Mouse (Mus musculus) layer of hippocampus, adult 8-10 months (tissue): ENCODE data around the gene Srm. TPM values are rescaled to one million over a fixed set of nuclear protein-coding genes. Genes with fewer than 3 reads are reported as not detected.

ENCODE experiments used
- DNase-seq, 2 experiments: peaks; one replicate each; pipeline ENCODE4 v3.0.0; 2022; ENCODE audit warnings: low spot score in 2 of 2
- total RNA-seq, 4 experiments: library from RNA; stranded (reverse); gene quantifications; 2 replicates each; pipeline ENCODE4 v1.2.4; 2022

Gene Srm
- total RNA-seq, result 10 to 100 TPM; 66.5 to 78.3 (median 72.2) TPM

DNA sequence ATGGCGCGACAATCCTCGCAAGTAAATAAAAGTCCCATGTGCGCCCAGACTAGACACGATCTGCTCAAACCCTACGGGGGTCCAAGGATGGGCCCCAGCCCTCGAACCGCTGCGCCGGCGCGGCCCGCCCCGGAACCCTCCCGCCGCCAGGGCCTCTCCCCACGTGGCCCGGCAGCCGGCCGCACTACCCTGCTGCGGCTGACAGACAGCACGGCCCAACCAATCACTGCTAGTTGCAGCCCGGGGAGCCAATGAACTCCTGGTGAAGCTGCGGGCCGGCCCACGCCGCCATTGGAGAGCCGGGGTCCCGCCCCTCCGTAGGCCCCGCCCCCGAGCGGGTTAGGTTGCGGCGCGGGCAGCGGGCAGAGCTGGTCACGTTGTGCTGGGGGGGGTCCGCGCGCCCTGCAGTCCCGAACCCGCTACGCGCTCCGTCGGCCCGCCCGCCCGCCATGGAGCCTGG, at the start of gene Srm:
Srm (plus strand) TSS at position 333 of the 460 bp plus-strand sequence.
- peak; percentile 95 to 98 for DNase-seq

DNA sequence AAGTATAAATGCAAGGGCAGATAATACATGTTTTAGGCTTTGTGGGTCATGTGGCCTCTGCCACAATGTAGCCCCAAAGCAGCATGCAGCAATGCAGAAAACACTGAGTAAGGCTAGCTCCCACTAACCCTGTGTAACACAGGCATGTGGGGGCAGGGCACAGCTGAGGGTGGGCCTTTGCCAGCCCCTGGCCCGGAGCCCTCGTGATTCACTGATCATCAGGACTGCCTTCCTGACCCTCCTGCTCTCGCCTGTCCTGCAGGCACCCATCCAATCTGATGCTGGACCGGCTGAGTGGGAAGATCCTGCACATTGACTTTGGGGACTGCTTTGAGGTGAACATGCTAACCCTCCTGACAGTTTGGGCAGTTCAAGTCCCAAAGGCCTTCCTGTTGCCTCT, 42.2 kb upstream of the Srm start:
- DNase-seq, result no peak

DNA sequence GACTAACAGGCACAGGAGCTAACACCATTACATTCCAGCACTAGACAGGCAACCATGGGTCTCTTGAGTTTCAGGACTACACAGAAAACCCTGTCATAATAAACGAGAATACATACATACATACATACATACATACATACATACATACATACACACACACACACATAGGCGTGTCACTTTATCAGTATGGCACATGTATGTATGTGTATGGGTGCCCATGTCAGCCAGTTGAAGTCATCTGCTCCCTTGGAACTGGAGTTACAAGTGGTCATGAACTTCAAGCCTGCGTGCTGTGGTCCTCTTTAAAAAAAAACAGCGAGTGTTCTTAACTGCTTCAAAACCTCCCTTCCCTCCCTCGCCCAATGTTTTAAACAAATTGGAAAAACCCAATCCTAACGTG, 33.5 kb upstream of the Srm start:
- no peak for DNase-seq

DNA sequence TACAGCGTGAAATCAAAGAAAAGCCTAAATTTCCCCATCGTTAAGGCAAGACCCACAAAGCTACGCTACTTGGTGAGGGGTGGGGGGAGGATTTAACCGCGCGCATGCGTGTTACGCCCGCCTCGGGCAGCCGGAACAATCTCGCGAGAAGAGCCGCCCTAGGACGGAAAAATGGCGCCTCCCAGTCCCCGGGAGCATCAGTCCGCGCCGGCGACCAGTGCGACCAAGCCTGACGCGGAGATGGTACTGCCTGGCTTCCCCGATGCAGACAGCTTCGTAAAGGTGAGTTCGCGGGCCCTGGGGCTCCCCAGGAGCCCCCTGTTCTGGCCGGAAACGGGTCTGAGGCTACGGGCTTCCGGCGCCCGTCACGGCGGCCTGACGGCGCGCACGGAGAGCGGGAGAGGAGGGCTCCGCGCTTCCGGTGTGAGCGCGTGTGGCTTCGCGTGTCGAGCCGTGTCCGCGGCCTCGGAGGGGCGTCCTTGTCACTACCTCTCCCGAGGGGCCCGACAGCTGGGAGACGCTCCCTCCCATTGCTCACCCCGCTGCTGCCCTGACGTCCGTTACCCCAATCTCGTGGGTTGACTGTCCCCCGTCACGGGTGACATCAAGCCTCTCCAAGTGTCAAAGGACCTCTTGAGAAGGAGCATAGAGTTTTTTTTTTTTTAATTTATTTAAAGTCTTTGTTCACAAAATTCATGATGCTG, 32.9 kb upstream of the Srm start, which contains the start of gene Exosc10:
Exosc10 (plus strand) TSS at position 133 of the 704 bp plus-strand sequence.
- peak; percentile 53 to 85 for DNase-seq

DNA sequence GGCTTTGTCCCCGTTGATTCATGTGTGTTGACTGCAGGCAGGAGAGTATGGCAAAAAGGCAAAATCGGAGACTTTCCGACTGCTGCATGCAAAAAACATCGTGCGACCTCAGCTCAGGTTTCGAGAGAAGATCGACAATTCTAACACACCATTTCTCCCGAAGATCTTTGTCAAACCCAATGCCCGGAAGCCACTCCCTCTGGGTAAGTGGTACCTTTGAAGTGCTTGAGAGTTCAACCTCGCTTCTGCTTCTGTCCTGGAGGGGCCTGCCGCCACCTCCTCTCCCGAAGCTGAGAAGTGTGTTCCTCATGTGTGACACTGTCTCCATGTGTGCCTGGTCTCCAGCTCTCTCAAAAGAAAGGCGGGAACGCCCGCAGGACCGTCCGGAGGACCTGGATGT, 28.6 kb upstream of the Srm start:
- no peak for DNase-seq

DNA sequence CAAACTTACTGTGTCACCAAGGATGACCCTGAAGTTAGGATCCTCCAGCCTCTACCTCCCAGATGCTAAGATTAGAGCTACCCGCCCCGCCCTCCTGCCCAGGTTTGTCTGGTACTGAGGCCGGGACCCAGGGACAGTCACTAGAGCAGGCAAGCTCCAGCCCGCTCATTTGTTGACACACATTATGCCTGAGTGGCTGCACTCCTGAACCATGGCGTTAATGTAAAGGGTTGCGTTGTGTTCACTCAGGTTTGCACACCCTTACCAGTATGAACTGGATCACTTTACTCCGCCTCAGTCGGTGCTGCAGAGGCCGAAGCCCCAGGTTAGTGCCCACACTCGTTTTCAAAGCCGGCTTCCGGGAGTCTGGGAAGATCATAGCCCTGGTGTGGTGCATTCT, 27.7 kb upstream of the Srm start:
- no peak for DNase-seq

DNA sequence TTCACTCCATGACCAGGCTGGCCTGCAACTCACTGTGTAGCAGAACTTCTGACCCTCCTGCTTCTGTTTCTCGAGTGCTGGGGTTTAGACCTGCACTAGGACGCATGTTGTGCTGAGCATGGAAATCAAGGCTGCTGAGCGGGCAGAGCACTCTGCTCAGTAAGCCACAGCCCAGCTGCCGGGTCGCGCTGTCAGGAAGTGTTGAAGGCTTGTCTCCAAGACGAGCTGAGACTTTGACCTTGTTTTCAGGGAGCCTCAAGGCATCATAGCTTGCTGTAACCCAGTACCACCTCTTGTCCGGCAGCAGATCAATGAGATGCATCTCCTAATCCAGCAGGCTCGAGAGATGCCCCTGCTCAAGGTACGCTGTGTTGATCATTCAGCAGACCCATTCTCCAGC, 21.2 kb upstream of the Srm start:
- no peak for DNase-seq

DNA sequence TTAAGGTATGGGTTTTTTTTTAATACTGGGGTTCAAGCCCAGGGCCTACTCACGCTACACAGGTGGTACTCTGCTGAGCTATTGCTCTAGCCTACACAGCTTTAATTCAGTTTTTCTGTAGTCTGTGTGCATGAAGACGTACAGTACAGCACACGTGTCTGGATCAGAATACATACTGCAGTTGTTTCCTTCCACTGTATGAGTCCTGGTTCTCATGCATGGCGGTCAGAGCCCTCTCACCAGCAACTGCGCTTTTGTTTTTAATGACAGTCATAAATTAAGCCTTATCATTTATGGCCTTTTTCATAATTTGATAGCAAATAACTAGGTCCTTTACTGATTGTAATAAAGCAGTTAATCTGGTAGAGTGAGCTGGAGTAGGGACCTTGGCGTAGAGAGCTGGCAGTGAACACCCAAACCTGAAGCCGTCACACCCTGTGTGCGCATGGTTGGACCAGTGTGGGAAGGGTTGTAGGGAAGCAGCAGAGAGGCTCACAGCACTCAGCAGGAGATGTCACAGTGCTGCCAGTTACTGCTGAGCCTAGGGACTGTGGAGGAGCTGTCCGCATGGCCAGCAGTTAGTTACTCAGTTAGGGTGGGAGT, 20.5 kb upstream of the Srm start:
- no peak for DNase-seq

DNA sequence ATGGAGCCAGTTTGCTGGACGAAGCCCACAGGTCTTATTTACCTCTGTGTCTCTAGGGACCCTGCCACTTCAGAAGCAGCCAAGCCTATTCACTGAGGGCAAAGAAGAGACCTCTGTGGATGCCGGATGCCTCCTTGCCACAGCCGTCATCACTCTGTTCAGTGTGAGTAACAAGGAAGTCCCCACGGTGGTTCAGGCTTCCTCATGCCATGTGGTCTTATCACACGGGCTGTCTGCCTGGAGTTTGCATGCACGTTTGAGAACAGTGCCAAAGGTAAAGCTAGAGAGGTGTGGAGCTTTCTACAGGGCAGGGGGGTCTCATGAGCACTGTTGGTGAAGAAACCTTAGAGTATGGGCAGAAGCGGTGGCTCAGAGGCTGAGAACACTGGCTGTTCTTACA, 18.1 kb upstream of the Srm start:
- DNase-seq, result no peak

DNA sequence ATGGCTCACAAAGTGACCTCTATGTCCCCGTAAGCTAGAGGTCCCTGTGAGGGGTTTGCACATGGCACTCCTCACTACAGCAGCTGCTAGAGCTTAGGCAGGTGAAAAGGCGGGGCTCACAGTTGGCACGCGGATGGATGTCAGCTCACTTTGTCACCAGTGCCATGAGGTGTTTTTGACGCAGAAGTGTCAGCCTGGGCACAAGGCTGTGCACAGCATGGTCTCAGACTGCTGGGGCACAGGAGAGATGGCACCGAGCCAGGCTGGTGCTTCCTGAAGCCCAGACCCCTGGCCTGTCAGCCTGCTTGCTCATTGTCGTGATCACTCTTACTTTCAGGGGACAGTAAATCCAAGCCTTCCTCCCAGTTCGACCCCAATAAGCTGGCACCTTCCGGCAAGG, 10.5 kb upstream of the Srm start:
- DNase-seq, result no peak

DNA sequence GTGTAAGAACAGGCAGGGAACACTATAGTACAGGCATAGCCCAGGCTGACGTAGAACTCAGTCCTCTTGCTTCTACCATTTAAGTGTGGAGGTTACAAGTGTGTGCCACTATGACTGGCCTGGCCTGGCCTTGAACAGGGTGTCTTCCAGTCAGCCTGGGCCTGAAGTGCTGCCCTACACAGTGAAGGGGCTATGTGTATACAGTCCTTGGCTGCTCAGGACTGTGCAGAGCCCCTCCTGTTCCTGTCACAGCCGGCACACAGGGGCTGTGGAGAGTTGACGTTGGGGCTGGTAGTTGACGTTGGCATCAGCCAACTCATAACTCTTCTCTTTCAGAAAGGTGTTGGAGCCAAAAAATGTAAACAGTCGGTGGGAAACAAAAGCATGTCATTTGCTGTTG, 9.9 kb upstream of the Srm start:
- DNase-seq, result no peak

DNA sequence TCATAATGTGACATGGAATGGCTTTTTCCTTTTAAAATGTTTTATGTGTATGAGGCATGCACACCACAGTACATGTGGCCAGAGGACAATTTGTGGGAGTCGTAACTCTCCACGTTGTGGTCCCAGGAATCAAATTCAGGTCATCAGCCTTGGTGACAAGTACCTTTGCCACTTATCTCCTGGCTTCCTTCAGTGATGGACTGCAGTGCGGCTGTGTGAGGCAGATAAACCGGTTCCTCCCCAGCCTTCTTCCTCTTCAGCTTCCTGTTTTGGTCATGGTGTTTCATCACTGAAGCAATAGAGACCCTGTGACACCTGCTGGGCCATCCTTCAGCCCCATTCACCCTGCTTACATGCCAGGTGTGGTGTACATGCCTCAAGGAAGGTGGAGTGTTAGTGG, 8.0 kb upstream of the Srm start:
- no peak for DNase-seq

DNA sequence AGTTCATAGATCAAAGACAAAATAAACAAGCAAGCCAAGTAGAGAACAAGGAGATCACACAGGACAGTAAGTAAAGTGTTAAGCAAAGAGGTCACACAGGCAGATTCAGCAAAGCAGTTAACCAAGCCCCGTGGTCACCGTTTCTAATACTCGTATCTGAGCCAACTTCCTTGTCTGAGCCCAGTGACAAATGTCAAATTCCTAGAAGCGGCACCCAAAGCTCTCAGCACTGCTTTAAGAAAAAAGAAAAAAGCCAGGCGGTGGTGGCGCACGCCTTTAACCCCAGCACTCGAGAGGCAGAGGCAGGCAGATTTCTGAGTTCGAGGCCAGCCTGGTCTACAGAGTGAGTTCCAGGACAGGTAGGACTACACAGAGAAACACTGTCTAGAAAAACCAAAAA, 4.7 kb upstream of the Srm start:
- no peak for DNase-seq

DNA sequence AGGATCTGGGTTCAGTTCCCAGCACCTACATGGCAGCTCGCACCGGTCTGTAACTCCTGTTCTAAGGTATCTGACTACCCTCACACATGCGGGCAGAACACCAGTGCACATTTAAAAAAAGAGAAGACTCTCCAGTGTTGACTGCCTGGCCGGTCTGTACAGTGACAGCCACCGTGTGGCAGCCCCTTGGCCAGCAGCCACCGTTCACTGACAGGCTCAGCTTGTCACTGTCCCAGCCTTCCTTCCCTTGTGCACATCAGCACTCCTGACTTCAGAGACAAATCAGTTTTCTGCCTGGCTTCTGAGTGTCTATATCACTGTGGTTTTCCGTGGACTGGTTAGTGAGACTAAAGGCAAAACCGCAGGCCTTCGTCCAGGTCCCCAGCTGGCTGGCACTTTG, 2.5 kb upstream of the Srm start:
- no peak for DNase-seq

DNA sequence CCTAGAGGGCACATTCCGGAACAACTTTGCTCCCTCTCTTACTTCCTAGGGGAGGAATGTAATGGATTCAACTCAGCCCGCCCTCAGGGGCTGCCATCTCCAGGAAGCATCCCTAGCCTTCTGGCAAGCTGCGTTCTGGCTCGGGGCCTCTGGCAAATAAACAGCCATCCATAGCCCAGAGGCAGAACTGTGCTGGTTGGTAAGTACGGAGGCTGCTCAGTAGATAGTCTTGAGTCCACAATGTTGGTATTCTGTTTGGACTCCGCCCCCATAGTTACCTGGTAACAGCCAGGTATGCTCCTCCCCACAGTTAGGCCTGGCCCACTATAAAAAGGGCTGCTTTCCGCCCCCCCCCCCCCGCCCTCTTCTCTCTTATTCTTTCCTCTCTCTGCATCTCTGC, 1.7 kb upstream of the Srm start:
- DNase-seq, result no peak

DNA sequence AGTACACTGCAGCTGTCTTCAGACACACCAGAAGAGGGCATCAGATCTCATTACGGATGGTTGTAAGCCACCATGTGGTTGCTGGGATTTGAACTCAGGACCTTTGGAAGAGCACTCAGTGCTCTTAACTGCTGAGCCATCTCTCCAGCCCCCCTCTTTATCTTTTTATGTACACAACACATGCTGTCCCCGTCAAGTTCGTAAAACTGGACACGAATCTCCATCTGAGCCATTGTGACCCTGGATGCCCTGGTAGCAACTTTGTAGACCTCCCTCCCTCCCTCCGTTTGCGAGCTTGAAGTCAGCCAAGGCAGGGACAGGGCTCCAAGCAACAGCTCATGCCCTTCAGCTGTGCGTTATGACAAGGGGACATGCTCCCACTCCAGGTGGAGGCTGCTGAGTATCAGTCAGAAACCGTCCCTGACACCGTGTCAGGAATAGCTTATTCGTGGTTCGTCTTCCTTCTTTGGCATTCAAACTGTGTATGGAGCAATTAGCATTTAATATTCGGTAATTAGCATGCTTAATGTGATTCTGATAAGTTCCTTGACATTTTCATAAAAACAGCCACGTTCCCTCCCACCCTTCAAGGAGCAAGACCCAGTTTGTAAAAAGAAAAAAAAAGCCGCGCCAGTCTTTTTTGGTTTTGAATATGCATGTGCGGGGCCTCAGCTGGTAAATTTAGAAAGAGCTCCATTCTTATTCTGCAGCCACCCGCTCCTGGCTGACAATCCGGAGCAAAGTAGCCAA, 707 bp upstream of the Srm start:
- no peak for DNase-seq

DNA sequence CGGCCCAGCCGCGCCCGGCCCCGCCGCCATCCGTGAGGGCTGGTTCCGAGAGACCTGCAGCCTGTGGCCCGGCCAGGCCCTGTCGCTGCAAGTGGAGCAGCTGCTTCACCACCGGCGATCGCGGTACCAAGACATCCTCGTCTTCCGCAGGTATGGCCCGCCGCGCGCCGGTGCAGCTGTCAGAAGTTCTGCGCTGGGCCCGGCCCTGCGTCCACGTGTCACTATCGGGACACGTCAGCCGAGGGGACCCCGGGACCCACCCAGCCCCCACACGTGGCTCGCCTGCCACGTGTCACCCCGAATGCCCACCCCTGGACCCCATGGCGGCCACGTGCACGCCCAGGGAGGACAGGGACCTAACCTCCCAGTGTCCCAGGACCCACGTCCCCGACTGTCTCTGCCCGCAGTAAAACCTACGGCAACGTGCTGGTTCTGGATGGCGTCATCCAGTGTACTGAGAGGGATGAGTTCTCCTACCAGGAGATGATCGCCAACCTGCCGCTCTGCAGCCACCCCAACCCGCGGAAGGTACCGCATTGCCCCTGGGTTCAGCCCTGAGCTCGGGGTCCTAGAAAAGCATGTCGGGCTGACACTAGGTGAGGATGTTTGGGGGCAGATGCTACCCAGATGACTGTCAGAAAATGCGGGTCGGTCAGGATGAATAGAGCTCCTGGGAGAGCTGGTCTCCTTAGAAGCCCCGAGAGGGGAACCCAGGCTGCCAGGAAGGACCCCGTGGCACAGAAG, 506 bp downstream of the Srm start:
- no peak for DNase-seq

DNA sequence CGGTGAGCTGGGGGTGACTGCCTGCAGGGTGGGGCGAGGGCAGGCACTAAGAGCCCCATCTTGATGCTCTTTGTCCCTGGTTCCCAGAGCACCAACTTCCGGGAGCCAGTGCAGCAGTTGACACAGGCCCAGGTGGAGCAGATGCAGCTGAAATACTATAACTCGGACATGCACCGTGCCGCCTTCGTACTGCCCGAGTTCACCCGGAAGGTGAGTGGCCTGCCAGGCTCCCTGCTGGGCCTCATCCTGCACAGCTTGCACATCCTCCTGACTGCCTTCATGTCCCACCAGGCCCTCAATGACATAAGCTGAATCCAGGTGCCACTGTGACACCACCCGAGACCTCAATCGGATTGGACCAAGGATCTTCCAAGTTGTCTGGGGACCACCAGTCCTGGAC, 2.7 kb downstream of the Srm start:
- no peak for DNase-seq

DNA sequence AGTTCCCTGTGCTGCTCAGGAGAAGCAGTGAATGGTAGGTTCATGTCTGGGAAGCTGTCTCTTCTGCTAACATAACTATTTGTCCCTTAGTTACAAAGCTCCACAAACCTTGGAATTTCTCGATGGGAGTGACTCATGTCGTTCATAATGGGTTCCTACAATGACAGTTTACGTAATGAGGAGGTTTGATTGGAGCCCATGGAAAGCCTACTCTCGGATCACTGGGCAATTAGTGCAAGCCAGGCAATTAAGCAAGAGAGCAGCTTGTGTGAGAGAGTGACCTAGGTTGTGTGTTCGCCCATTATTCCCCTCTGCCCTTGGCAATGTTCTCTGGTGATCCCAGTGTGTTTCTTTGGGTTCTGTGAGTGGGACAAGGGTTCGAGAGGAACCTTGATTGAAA, 4.6 kb downstream of the Srm start:
- no peak for DNase-seq

DNA sequence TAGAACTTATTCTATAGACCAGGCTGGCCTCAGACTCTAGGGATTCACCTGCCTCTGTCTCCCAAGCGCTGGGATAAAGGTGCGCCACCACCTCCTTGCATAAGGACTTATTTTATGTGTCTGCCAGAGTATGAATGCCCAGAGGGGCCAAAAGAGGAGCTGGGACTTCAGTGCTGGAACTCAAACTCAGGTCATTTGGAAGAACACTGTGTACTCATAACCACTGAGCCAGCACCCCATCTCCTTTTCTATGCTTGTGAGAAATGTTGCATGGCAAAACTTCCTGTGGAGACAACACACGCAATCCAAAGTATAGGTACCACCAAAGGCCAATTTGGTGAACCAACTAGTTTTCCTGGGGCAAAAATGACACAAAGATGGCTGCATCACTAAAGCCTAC, 5.4 kb downstream of the Srm start:
- no peak for DNase-seq

DNA sequence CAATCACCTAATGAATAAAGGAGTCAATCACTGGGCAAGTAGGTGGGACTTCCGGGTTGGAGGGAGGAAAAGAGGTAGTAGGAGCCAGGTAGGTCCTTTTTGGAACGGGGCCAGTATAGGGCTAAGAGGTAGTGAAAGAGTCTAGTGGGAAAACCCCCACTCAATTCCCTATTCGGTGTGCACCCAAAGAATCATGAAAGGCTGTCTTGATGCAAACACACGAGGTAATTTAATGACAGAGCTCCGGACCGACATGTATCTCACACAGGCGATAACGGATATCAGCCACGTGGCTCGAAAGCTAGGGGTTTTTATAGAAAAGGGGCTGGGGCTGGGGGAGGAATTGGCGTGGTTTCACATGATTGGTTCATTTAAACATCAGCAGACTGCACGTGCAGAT, 7.5 kb downstream of the Srm start:
- DNase-seq, result no peak

DNA sequence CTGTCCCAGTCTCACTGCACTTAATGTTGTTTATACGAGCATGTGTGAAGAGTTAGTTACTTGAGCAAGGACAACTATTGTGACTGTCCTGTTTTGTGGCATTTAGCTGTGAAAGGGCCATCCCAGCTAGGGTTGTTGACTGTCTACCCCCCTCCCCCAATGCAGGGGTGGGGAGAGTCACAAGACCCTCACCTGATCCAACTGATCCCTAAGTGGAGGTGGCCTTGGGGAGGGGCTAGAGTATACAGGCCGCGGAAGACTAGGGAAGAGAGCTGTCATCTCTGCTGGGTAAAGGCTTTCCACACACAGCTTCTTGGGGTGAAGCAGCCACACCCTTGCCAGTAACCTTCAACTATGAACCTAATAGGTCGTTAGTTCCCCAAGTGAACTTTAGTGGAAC, 9.0 kb downstream of the Srm start:
- DNase-seq, result no peak
